Mouse (Mus musculus) thymus, adult 18-20 months (tissue): ENCODE measurements around the gene Rexo4.
A peak's percentile ranks its signal among the peaks of the same experiment; 100 is the strongest.

Experiments
- DNase-seq, 2 experiments: peaks; one replicate each; pipeline ENCODE4 v3.0.0; 2022; ENCODE audit warnings: mixed read lengths in 2 of 2

The Rexo4 gene

DNA sequence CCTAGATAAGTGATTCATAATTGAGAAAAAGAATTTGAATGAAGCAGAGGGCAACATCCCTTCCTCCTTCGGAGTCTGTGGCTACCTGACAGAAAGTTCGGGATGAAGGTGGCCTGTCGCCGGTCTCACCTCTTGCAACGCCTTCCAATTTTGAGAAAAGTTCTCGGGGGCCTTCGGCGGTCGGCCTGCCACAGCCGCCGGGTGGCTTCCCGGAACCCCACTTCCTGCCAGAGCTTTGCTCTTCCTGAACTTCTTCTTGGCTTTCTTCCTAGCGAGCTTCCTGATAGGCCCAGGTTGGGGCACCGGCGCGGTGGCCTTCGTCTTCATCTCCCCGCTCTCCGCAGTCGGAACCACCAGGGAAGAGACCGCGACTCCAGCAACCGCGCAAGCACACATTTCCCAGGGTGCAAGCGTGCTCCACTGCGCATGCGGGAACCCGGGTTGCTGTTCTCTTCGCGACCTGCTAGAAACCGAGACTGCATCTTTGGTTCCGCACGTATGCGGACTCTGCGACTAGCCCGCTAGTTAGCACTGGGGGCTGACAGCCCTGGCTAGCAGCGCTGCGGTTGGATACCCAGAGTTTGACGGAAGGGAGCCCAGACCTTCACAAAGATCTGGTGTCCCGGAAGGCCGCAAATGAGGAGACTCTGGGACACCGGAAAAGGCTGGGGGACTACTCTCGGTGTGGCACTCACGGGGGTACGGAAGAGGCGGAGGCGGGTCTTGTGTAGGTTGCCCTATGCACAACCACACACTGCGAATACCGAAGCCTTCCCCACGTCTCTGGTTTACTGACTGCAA, at the start of gene Rexo4:
Gene Rexo4 (minus strand): TSS at position 464 of the 801 bp plus-strand sequence.
- peak; percentile 75 to 84 for DNase-seq

DNA sequence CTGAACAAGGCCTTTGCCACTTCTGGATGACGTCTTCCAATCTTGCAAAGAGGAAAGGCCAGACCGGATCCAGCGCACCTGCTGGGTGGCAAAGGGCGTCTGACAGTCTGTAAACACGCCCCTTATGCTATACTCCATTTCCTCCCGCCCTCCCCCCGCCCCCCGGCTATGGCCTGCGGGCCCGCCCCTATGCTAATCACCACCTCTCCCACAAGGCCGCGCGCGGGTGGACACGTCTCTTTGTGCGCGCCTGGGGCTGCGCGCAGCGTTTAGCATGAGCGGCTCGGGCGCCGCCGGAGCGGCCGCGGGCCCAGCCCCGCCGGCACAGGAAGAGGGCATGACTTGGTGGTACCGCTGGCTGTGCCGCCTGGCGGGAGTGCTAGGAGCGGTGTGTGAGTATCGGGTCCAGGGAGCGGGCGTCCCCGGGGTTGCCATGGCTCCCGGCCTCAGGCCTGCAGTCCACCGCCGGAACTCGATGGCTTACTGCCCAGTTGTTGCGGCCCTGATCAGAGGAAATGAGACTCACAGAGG, 45.6 kb upstream of the Rexo4 start, which contains the start of gene Cacfd1:
Gene Cacfd1 (plus strand): TSS at position 213 of the 531 bp plus-strand sequence.
- DNase-seq = peak; percentile 83 to 90

DNA sequence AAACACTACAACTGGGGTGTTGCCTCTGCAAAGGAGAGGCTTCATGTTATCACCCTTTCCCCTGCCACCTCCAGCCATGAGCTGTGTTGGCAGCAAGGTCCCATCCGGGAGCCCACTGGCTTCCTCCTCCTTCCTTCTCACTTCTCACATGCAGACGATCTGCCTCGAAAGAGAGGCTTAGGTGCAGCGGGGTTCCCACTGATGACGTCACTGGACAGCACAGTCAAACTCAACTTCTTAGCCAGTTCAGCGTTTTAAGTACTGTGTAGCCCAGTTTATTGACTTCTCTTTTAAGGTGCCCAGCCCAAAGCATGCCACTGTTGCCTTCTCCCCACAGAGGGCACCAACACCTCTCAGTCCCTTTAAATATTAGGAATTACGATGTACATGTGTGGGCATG, 43.5 kb upstream of the Rexo4 start:
- DNase-seq = no peak

GRCm38 (mm10) chr2:27006255-27006654, 42.1 kb upstream of the Rexo4 start:
- no peak for DNase-seq

DNA sequence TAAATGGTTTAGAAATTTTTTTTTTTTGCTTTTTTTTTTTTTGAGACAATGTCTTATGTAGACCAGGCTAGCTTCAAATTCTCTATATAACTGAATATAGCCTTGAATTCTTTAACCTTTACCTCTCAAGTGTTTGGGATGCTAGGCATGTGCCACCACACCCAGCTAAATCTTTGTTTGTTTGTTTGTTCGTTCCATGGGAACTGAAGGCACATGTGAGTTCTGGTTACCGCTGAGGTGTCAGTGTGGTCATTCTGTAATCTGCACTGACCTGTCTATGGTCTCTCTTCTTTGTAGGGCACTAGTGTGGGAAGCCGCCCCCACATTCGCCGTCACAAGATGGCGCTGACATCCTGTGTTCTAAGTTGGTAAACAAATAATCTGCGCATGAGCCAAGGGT, 33.8 kb upstream of the Rexo4 start:
- DNase-seq = no peak

DNA sequence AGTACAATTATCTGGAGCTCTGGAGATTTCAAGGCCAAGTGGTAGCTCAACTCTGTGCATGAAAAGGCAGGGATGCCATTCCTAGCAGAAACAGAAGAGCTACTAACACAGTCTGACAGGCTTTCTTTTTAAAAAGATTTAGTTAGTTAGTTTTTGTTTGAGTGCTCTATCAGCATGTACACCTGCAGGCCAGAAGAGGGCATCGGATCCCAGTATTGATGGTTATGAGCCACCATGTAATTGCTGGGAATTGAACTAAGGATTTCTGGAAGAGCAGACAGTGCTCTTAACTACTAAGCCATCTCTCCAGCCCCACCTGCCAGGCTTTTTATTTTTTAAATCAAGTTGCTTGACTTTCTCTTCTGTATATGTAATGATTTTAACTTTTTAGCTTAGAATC, 33.3 kb upstream of the Rexo4 start:
- DNase-seq = no peak

- no peak for DNase-seq
These were observed 29.8 kb upstream of the Rexo4 start for GRCm38 (mm10) chr2:26993936-26994335.

DNA sequence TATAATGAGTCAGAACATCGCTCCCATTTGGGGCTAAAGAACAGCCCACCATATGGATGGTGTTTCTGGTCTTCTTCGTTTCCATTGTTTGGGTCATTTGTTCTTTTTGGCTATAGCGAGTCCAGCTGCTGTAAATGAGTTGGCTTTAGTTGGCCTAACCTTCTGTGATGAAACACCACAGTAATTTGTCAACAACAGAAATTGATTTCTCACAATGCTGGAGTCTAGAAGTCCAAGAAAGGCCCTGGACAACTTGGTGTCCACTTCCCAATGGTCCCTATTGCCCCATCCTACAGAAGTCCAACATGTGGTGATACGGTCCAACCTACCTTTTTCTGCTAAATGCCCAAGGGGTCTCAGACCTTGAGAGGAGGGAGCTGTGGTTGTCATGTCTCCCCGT, 20.5 kb upstream of the Rexo4 start:
- no peak for DNase-seq

- no peak for DNase-seq
These were observed 20.0 kb upstream of the Rexo4 start for GRCm38 (mm10) chr2:26984179-26984578.

DNA sequence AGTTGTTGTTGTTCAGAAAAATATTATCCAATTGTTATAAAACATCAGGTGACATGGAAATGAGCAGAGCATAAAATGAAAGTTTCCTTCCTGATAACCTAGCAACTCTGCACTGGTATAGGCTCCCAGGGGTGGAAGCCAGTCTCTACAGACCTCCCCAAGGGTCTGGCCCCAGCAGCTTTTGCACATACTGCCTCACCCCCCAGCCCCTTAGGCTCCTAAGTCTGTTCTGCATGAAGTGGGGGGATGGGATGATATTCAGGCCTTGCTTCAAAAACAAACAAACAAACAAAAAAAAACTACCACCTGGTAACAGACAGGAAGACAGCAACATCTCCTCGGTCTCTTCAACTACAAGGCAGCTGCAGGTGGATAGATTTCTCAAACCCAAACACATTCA, 16.2 kb upstream of the Rexo4 start:
- DNase-seq = no peak

GRCm38 (mm10) chr2:26973960-26974359, 9.8 kb upstream of the Rexo4 start:
- no peak for DNase-seq

DNA sequence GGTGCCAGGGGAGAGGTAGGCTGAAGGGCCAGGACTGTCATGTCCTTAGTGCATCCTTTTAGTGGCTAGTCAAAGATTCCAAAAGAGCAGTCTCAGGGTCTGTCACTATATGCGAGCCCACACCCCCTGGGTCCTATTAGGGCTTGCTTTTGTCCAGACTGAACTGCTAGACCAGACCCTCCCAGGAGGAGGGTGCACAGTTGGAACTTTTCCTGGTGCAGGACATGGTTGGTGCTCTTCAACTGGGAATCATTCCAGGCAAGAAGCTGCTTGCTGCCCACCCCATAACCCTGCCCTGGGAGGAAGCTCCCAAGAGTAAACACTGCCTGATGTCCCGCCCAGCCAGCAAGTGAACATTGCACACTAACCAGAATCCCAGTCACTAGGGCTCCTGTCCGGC, 8.9 kb upstream of the Rexo4 start, which contains the start of gene Adamts13:
Gene Adamts13 (plus strand): TSS at position 301 of the 400 bp plus-strand sequence.
- no peak for DNase-seq

DNA sequence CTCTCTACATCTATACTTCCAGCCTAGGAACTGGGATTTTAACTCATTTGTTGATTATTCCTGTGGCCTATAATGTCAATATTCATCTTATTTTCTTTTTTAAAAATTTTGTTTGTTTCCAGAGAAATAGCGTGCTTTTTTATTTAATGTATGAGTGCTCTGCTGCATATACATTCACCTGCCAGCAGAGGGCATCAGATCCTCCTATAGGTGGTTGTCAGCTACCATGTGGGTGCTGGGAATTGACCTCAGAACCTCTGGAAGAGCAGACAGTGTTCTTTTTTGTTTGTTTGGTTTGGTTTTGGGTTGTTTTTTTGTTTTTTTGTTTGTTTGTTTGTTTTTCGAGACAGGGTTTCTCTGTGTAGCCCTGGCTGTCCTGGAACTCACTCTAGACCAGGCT, 3.1 kb upstream of the Rexo4 start:
- DNase-seq = no peak

- no peak for DNase-seq
These were observed 661 bp upstream of the Rexo4 start for GRCm38 (mm10) chr2:26964724-26965370.

DNA sequence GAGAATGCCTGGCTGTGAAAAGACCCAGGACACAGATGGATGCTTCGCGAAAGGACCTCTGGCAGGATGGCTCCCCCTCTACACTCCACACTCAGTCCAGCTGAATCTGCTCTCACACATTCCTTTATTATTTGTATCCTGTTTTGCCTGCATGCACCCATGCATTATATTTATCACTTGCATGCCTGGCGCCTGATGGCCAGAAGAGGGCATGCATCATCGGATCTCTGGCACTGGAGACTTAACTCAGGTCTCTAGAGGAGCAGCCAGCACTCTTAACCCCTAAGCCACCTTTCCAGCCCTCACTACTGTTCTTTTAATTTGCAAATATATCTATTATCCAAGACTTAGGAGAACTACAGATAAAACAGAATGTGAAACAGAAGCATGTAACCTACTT, 3.4 kb downstream of the Rexo4 start:
- DNase-seq = no peak

DNA sequence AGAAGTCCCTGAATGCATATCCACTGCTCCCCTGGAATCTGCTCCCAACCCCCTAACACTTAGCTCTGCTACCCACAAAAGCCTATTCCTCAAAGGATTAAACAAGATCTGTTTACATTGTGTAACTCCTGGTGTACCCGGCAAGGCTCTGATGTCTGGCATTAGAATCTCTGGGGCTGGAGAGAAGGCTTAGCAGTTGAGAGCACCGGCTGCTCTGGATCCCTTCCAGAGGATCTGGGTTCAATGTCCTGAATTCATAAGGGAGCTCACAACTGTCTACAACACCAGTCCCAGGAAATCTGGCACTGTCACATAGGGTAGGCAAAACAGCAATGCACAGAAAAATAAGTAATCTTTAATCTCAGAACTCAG, 6.7 kb downstream of the Rexo4 start:
- no peak for DNase-seq

- no peak for DNase-seq
These were observed 7.2 kb downstream of the Rexo4 start for GRCm38 (mm10) chr2:26956811-26957487.

- no peak for DNase-seq
These were observed 9.3 kb downstream of the Rexo4 start for GRCm38 (mm10) chr2:26954735-26955395.

- no peak for DNase-seq
These were observed 11.3 kb downstream of the Rexo4 start for GRCm38 (mm10) chr2:26952866-26953265.

GRCm38 (mm10) chr2:26952193-26952592, 12.0 kb downstream of the Rexo4 start:
- no peak for DNase-seq

GRCm38 (mm10) chr2:26951346-26951905, 12.8 kb downstream of the Rexo4 start:
- no peak for DNase-seq

DNA sequence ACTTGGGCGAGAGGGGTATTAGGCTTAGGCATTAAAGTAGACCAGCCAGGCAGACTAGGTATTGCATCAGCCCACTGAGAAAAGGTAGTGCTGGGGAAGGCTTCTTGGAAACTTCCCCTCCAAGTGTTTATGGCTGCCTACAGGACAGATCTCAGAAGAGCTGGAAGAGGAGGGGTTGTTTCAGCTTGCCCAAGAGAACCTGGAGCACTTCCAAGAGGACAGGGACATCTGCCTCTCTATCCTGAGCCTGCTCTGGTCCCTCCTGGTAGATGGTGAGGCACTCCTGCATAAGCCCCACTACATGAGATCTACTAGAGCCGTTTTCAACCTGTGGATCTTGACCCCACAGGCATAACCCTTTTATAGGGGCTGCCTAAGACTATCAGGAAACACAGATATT, 13.8 kb downstream of the Rexo4 start:
- no peak for DNase-seq

- DNase-seq = no peak
These were observed 20.9 kb downstream of the Rexo4 start for GRCm38 (mm10) chr2:26943253-26943652.
